Mouse (Mus musculus): ENCODE measurements around the gene Gm2663. TPM values are rescaled to one million over a fixed set of nuclear protein-coding genes. Genes with fewer than 3 reads are reported as not detected.
"Not testable (repeated sequence)": the region's sequence is repeated elsewhere in the genome, so short reads cannot be mapped to it uniquely, and the experiment has no call there.

The Gm2663 gene
- total RNA-seq (2021) = not detected
- long read RNA-seq, experiment 1 = 0 reads
- long read RNA-seq, experiment 2 = 0 reads

DNA sequence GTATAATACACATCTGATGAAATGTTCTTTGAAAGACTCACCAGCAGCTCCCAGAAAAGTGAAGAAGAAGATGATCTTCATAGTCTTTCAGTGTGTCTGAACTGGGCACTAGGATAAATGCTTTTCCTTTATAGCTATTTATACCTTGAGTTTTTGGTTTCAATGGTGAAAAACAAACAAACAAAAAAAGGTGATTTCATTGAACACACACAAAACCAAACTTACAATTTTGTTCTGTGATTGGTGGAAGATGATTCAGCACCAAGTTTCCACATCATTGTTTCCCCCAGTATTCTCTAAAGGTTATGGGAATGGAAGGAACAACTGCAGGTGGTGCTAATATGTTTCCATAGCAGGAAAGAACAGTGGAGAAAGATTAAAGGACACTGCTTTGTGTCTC, at the start of gene Gm2663:
Gene Gm2663 (minus strand): TSS at position 101 of the 400 bp plus-strand sequence.
- intact Hi-C loops (cut with DNase I); DNase-seq (ENCODE audit: low spot score in 2 of 2): not testable (repeated sequence)

DNA sequence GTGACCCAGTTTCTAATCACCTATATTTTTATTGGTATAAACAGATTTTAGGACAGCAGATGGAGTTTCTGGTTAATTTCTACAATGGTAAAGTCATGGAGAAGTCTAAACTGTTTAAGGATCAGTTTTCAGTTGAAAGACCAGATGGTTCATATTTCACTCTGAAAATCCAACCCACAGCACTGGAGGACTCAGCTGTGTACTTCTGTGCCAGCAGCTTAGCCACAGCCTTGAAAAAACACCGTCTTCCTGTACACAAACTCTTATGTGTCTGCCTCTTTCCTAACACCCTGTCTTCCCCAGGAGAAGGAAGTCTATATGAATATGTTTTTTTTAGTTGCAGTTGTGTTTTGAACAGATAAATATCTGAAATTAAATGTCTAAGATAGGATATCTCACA, 49.3 kb upstream of the Gm2663 start:
- intact Hi-C loops (cut with DNase I) = no loop called here
- no peak for DNase-seq (ENCODE audit: low spot score in 2 of 2)

DNA sequence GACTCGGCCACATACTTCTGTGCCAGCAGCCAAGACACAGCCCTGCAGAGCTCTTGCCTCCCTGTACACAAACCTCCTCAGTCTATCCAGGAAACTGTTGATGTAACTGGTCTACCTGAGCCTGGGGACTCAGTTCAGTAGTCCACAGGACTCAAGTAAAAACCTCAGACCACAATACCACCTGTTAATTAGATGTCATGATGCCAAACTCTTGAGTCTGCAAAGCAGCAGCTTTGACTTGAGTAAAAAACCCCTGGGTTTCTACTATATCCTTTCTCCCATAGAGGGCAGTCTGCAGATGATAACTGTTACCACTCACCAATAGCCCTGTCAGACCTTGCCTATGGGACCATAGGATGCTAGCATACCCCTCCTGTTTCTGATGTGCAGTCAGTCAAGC, 48.7 kb upstream of the Gm2663 start:
- intact Hi-C loops (cut with DNase I) = no loop called here
- no peak for DNase-seq (ENCODE audit: low spot score in 2 of 2)

DNA sequence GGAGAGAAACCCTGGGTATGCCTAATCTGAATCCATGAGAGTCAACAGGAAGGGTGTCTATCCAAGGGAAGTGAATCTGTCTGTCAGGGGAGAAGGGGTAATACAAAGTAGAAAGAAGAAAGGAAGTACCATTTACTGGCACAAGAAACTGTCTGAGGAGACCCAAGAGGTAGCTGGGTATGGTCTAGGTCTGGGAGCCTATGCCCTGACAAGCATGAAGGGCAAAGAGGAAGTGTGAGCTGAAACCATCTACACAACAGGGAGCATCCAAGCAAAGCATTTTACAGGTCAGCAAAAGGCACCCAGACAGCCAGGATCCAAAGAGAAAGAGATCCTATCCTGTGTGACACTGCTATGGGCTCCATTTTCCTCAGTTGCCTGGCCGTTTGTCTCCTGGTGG, 47.9 kb upstream of the Gm2663 start:
- intact Hi-C loops (cut with DNase I) = no loop called here
- no peak for DNase-seq (ENCODE audit: low spot score in 2 of 2)

DNA sequence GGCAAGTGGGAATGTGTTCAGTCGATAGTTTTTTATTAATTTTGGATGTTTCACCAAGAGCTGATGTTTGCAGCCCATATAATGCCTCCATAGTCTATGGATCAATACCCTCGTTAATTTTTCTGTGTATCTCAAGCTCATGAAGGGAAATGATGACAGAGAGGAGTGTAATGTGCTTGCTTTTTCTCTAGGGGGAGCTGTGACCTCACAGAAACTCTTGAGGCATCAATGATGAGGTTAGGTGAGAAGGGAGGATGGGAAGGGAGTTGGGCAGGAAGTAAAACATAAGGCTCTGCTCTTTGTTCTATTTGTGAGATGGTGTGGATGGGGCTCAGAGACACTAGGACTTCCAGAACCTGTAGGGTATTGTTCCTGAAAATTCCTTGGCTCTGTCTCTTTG, 47.3 kb upstream of the Gm2663 start:
- intact Hi-C loops (cut with DNase I) = no loop called here

DNA sequence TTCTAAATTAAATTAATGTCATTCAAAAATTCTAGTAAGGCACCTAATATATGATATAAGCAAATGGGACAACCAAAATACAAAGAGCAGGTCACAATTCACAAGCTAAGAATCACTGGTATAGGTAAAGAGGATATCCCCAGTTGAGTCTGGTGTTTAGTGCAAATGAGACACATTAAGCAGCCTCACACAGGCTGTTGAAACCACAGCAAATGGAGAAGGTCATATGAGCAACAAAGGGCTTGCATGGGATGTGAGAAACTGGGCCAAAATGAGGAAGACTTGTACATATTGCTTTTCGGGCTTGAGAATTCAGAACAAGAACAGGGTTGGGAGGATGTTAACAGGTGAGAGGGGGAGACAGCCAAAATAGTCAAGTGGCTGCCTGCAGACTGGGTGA, 45.5 kb upstream of the Gm2663 start:
- intact Hi-C loops (cut with DNase I) = no loop called here
- DNase-seq (ENCODE audit: low spot score in 2 of 2) = no peak

More for the DNA sequence above, 47.3 kb upstream of the Gm2663 start:
- no peak for DNase-seq (ENCODE audit: low spot score in 2 of 2)

DNA sequence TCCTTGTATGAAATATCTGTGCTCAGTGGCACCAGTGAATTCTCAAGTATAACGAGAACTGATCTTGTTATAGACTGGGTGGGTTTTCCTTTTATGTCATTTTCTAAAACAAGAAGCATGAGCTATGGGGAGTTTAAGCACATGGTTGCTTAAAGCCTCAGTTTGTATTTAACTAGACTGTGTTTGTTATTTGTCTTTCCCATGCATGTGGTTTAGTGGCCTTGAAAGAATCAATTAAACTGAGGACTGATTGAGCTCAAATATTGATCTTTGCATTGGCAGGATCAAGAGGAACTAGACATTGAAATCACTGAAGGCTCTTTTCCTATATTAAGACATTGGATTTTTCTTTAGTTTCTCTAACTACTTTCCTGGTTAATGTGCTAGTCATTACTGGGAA, 45.0 kb upstream of the Gm2663 start:
- no peak for DNase-seq (ENCODE audit: low spot score in 2 of 2)
- intact Hi-C loops (cut with DNase I) = no loop called here

DNA sequence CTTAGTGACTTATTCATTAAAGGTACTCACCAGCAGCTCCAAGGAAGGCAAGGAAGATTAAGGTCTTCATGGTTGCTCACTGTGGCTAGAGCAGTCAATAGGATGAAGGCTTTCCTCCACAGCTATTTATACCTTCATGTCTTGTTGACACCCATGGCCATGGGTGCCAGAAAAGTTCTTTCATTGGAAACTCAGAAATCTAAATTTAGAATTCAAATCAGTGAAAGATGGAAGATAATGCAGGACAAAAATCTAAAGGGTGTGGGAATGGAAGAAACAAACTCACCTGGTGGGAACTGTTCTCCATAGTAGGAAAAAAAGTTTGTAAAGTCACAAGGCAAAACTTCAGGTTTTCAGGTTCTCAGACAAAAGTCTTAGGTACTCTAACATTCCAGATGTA, 36.1 kb upstream of the Gm2663 start, which contains the start of gene 2210010C04Rik:
Gene 2210010C04Rik (minus strand): TSS at position 101 of the 400 bp plus-strand sequence.
- no peak for DNase-seq (ENCODE audit: low spot score in 2 of 2)
- intact Hi-C loops (cut with DNase I) = no loop called here

DNA sequence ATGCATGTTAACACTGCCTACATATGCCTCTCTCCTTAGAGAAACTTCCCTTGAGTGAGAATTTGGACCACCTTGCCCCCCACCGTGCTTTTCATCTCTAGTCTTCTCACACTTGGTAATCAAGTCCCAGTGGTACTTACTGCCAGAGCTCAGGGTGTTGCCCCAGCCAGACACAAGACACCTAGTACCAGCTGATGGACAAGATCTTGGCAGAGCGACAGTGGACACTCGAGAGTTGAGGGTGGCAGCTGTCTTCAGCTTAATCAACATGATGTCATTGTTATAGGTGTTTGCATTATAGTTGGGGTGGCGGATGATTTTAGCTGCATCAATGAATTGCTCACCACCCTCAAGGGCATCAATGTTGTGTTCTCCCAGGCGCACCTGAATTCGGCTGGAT, 33.5 kb upstream of the Gm2663 start:
- intact Hi-C loops (cut with DNase I) = no loop called here
- DNase-seq (ENCODE audit: low spot score in 2 of 2) = no peak

DNA sequence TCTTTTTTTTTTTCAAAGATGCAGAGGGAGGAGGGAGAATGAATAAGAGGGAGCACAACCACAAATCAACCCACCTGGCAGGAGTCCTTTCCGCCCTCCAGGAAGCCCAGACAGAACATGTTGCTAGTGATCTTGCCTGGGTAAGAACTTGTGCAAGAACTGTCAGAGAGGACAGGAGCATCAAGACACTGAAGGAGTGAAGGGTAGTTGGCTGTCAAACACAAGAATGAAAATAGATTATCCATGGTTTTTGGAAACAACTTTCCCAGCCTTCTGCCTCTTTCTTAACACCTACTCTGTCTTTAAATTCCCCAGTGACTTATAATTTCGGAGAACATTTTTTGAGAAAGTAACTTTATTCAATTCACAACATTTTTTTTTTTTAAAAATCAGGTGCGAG, 33.0 kb upstream of the Gm2663 start:
- DNase-seq (ENCODE audit: low spot score in 2 of 2) = no peak
- intact Hi-C loops (cut with DNase I) = no loop called here

DNA sequence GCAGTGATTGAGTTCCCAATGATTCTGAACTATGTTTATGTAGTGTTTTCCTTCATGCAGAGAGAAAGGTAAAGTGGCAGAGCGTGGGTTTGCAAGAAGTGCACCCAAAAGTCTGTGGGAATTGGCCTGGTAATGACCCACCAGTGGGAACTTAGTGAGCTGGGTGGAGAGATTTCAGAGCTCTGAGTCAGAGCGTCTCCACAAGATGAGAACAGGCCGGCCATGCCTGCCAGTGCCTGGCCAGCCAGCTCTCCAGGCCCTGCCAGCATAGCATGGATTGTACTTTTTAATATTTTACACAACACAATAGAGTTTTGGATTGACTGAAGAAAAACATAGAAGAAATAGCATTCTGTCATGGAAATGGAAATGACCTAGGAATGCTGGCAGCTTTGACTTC, 31.5 kb upstream of the Gm2663 start:
- intact Hi-C loops (cut with DNase I) = no loop called here
- no peak for DNase-seq (ENCODE audit: low spot score in 2 of 2)

DNA sequence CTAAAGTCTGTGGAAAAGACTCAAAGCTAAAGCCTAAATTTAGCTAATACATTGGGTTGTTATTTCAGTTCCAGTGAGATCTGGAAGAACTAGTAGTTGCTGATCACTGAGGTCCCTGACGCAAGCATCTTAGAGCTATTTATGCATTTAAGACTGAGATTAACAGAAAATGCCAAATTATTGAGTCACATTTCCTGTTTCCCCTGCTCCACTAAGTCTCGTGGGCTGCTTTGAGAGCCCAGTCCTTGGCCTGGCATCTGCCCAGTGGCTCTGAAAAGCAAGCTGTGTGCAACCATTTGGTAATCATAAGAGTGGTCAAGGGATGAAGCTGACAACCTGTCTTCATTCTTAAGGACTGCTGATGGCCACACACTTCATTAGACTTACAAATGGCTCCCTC, 27.8 kb upstream of the Gm2663 start:
- DNase-seq (ENCODE audit: low spot score in 2 of 2) = no peak
- intact Hi-C loops (cut with DNase I) = no loop called here

DNA sequence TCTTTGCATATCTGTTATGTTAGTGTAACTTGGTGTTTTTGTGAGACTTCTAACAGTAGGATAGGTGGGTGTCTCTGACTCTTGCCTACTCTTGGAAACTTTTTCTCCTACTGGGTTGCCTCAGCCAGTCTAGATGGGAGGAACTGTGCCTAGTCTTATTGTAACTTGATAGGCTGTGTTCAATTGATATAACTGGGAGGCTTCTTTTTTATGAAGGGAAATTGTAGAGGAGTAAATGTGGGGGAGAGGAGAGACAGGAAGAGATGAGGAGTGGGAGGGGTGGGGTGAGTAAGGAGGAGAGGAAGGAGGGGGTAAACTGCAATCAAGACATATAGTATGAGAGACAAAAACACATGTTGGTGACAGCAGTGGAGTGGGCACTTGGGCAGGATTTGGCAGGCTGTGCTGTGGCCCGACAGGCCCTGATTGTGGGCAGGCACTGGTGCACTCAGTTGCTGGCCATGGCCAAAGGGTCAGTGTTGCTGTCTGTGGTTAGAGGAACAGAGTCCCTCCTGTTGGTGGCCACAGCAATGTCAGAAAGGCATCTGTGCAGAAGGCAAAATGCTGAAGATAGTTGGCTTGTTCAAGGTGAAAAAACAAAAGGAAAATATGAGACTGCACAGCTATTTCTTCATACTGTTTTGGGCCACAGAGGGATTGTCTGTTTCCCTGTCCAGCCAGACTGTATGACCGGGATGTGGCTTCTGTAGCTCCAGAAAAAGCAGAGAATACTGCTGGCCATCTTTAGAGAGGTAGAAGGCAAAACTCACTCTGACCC, 26.8 kb upstream of the Gm2663 start:
- DNase-seq (ENCODE audit: low spot score in 2 of 2) = no peak
- intact Hi-C loops (cut with DNase I) = no loop called here

DNA sequence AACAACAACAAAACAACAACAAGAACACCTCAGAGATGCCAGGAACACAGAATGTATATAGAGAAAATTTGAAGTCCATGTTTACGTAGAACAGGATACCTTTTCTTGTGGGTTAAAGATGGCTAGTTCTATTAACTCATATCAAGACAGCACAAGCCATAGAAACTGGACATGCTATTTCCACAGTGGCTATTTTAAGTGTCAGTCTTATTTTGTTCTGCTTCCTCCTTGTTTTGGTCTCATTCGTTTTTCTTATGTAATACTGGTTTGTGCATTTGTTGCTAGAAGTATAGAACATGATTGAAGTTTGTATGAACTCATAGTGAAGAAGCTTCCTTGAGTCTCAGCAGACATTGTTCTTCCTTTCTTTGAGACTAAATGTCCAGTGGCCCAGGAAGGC, 19.9 kb upstream of the Gm2663 start:
- intact Hi-C loops (cut with DNase I) = no loop called here

DNA sequence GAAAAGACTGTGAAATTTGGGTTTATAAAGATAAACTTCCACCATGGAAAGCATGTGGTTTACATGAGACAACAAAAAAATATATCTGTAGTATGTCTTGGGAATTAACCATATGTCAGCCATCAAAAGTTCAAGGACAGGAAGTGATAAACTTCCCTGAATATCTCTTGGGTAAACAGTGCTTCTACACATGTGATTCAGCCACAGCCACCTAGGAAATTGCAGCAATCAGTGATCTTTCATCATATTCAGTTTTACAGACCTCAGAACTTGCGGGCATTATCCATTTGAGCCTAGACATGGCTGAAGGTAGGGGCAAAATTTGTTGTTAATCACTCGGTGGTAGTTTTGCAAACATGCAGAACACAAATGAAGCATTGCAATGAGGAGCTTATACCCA, 19.4 kb upstream of the Gm2663 start:
- no peak for DNase-seq (ENCODE audit: low spot score in 2 of 2)
- intact Hi-C loops (cut with DNase I) = no loop called here

More for the DNA sequence above, 19.9 kb upstream of the Gm2663 start:
- DNase-seq (ENCODE audit: low spot score in 2 of 2) = no peak

DNA sequence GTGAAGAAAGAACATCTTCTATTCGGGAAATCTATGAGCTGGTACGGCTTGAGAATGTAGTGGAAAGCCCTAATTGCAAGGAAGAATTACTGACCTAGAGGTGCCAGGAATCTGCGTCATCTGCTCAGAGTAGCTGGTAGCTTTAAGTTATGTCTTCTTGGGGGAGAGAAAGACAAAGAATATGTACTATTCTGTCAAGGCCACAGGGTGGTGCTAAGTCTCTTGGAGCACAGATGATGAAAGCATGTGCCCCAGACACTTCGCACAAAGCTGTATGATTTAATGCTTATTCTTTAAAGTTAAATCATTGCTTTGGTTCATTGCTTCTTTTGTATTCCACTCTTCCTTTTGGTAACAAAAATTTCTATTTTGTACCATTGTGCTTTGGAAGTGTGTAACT, 15.8 kb upstream of the Gm2663 start:
- intact Hi-C loops (cut with DNase I) = no loop called here
- no peak for DNase-seq (ENCODE audit: low spot score in 2 of 2)

DNA sequence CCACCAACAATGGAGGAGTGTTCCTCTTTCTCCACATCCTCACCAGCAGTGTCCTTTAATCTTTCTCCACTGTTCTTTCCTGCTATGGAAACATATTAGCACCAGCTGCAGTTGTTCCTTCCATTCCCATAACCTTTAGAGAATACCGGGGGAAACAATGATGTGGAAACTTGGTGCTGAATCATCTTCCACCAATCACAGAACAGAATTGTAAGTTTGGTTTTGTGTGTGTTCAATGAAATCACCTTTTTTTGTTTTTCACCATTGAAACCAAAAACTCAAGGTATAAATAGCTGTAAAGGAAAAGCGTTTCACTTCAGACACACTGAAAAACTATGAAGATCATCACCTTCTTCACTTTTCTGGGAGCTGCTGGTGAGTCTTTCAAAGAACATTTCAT, 34.8 kb downstream of the Gm2663 start, which contains the start of gene 1810009J06Rik:
Gene 1810009J06Rik (plus strand): TSS at position 301 of the 400 bp plus-strand sequence.
- DNase-seq (ENCODE audit: low spot score in 2 of 2); intact Hi-C loops (cut with DNase I): not testable (repeated sequence)

DNA sequence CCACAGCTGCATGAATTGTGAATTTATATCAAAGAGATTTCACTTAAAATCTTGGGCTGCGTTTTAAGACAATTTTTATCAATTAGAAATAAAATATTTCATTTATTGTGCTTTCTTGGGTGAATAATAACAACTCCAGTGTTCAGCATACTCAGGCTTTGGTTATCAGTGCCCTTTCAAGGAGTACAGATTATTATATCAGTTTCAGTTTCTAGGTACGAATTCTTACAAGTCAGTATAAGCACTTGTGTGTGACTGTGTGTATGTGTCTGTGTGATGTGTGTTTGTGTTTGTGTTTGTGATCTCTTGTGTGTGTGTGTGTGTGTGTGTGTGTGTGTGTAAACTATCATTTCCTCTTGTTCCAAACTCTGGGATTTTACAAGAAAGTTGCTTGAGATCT, 45.6 kb downstream of the Gm2663 start:
- DNase-seq (ENCODE audit: low spot score in 2 of 2) = no peak
- intact Hi-C loops (cut with DNase I) = no loop called here

DNA sequence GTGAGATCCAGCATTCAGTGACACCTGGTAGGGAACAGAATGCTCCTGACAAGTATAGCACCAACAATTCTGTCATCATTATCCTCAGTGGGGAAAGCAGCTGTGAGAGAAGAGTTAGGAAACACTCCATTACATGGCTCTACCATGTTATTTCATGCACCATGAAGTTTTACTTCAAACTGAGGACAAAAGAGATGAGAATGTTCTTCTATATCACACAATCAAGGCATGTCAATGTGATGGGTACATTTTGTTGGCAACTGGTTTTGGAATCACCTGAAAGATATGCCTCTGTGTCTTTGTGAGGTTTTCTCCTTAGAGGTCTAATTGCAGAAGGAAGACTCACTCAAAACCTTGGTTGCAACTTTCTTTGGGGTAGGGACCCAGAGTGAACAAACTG, 47.5 kb downstream of the Gm2663 start, which contains the start of gene Gm4744:
Gene Gm4744 (minus strand): TSS at position 101 of the 400 bp plus-strand sequence.
- intact Hi-C loops (cut with DNase I) = no loop called here
- no peak for DNase-seq (ENCODE audit: low spot score in 2 of 2)
